Mouse (Mus musculus): ENCODE results near the gene Ptn. TPM values are rescaled to one million over a fixed set of nuclear protein-coding genes. Genes with fewer than 3 reads are reported as not detected.

Gene Ptn
- polyA plus RNA-seq (2017; shearing (Covaris generic)), result not detected

GRCm38 (mm10) chr6:36809747-36810285, at the start of gene Ptn:
TSS of gene Ptn (minus strand) at chr6:36810220.
- ATAC-seq, result no peak

GRCm38 (mm10) chr6:36858258-36859041, 48.4 kb upstream of the Ptn start:
- ATAC-seq, result no peak

- no peak for ATAC-seq
Observed at GRCm38 (mm10) chr6:36857627-36858257, 47.7 kb upstream of the Ptn start.

- no peak for ATAC-seq
Observed at GRCm38 (mm10) chr6:36850422-36851129, 40.6 kb upstream of the Ptn start.

- ATAC-seq, result no peak
Observed at GRCm38 (mm10) chr6:36845288-36845687, 35.3 kb upstream of the Ptn start.

- ATAC-seq, result no peak
Observed at GRCm38 (mm10) chr6:36844258-36844657, 34.2 kb upstream of the Ptn start.

- ATAC-seq, result no peak
Observed at GRCm38 (mm10) chr6:36843031-36843488, 33.0 kb upstream of the Ptn start.

GRCm38 (mm10) chr6:36842101-36842922, 32.3 kb upstream of the Ptn start:
- ATAC-seq, result no peak

GRCm38 (mm10) chr6:36841701-36842100, 31.7 kb upstream of the Ptn start:
- no peak for ATAC-seq

GRCm38 (mm10) chr6:36841174-36841573, 31.2 kb upstream of the Ptn start:
- no peak for ATAC-seq

GRCm38 (mm10) chr6:36838747-36839146, 28.7 kb upstream of the Ptn start:
- ATAC-seq, result no peak

GRCm38 (mm10) chr6:36835351-36835750, 25.3 kb upstream of the Ptn start:
- ATAC-seq, result no peak

GRCm38 (mm10) chr6:36834695-36835265, 24.8 kb upstream of the Ptn start:
- no peak for ATAC-seq

- no peak for ATAC-seq
Observed at GRCm38 (mm10) chr6:36832681-36833080, 22.7 kb upstream of the Ptn start.

GRCm38 (mm10) chr6:36832207-36832606, 22.2 kb upstream of the Ptn start:
- no peak for ATAC-seq

GRCm38 (mm10) chr6:36830371-36830925, 20.4 kb upstream of the Ptn start:
- ATAC-seq, result no peak

GRCm38 (mm10) chr6:36819784-36820050, 9.7 kb upstream of the Ptn start:
- ATAC-seq, result no peak

- no peak for ATAC-seq
Observed at GRCm38 (mm10) chr6:36819019-36819783, 9.2 kb upstream of the Ptn start.

GRCm38 (mm10) chr6:36818281-36819018, 8.4 kb upstream of the Ptn start:
- ATAC-seq, result no peak

GRCm38 (mm10) chr6:36816666-36817065, 6.6 kb upstream of the Ptn start:
- ATAC-seq, result no peak

Data from CD4-positive, CD25-positive, alpha-beta regulatory T cell, adult 4 months (primary cell).